Mouse (Mus musculus) limb, embryonic 10.5 days (tissue): Measurements from ENCODE around the gene Tex38. TPM values are rescaled to one million over a fixed set of nuclear protein-coding genes. Genes with fewer than 3 reads are reported as not detected.

Experiments
- DNase-seq: peaks from one replicate; pipeline ENCODE4 v3.0.0-alpha.2; 2017; ENCODE audit warnings: low spot score
- H3K27ac ChIP-seq: fragments of 300-500 bp; sonication (generic); 2 replicates; pipeline ENCODE4 v1.5.1; 2016; ENCODE audit warnings: mild to moderate bottlenecking
- H3K27me3 ChIP-seq: fragments of 300-500 bp; sonication (generic); 2 replicates; pipeline ENCODE4 v1.6.1; 2016; ENCODE audit warnings: low read depth, mild to moderate bottlenecking; ENCODE audit not compliant: poor library complexity, severe bottlenecking
- H3K36me3 ChIP-seq: fragments of 300-500 bp; sonication (generic); 2 replicates; pipeline ENCODE4 v1.6.1; 2016; ENCODE audit warnings: mild to moderate bottlenecking, moderate library complexity
- H3K4me1 ChIP-seq: fragments of 300-500 bp; sonication (generic); 2 replicates; pipeline ENCODE4 v1.6.1; 2016
- H3K4me3 ChIP-seq: fragments of 300-500 bp; sonication (generic); 2 replicates; pipeline ENCODE4 v1.5.1; 2016; ENCODE audit warnings: mild to moderate bottlenecking, moderate library complexity
- H3K9me3 ChIP-seq: fragments of 300-500 bp; sonication (generic); replicated peaks from 2 replicates; pipeline ENCODE4 v1.6.1; 2016; ENCODE audit warnings: mild to moderate bottlenecking
- WGBS: fragments of 180-500 bp; shearing (Covaris S2); methylation state at CpG from one replicate; pipeline ENCODE4 v1.1.7; 2016; 5-methylcytosine and 5-hydroxymethylcytosine counted together
- polyA plus RNA-seq: library from polyadenylated mRNA; unstranded; fragments of >200 nt; fragmentation: Nextera tagmentation; extraction: Ambion mirVana; gene quantifications from 2 replicates; pipeline ENCODE4 v1.2.1, GENCODE M21; 2016

Gene Tex38
- polyA plus RNA-seq, result 0.43 TPM in 1 of 2 replicates, not detected in the other

GRCm38 (mm10) chr4:115780918-115781317 is at the start of gene Tex38:
TSS of gene Tex38 (minus strand) at chr4:115781018.
- Histone ChIP-seq H3K27me3 (peaks cover 6% of the 10 kb centered on the region; the same call in 1 of the 2 replicates), H3K9me3 (no peaks in the 10 kb centered on the region)

GRCm38 (mm10) chr4:115830491-115830890 is 49.7 kb upstream of the Tex38 start:
- DNase-seq, result no peak
- Histone ChIP-seq H3K27ac (no peak overlapping the region), H3K4me3 (no peak overlapping the region), H3K9me3 (no peaks in the 10 kb centered on the region), H3K36me3 (peaks cover 10% of the 10 kb centered on the region), H3K4me1 (peaks cover 15% of the 10 kb centered on the region), H3K27me3 (peaks cover 24% of the 10 kb centered on the region)
- 78% methylated on average over 5 of the region's 5 CpGs for WGBS

More at GRCm38 (mm10) chr4:115780918-115781317, at the start of gene Tex38:
- DNase-seq, result no peak
- Histone ChIP-seq H3K27ac (no peak within 1 kb of the TSS), H3K4me1 (peaks cover 15% of the 10 kb centered on the region), H3K36me3 (peaks cover 18% of the 10 kb centered on the region), H3K4me3 (no peak within 1 kb of the TSS)
- WGBS, result 84% methylated on average over 3 of the region's 3 CpGs

DNA sequence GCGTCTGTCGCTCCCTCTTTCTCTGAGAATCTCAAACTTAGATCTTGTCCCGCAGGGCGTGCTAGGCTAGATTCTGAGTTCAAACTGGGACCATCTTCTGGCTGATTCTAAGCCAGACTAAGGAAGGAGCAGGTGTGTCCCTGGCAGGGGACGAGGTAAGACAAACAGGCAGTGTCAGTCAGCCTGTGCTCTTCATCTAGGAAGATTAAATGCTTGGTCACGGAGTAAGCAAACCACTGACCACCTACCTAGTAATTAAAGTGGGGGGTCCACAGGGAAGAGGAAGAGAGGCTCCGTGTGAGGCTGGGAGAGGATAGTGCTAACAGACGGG is 47.7 kb upstream of the Tex38 start:
- 5% methylated on average over 8 of the region's 8 CpGs for WGBS
- Histone ChIP-seq H3K27me3 (peaks cover 24% of the 10 kb centered on the region), H3K36me3 (peaks cover 10% of the 10 kb centered on the region), H3K4me3 (peak overlapping the region; percentile 83), H3K27ac (peak overlapping the region; percentile 86; the same call in 1 of the 2 replicates), H3K4me1 (peaks cover 23% of the 10 kb centered on the region), H3K9me3 (no peaks in the 10 kb centered on the region)
- no peak for DNase-seq

DNA sequence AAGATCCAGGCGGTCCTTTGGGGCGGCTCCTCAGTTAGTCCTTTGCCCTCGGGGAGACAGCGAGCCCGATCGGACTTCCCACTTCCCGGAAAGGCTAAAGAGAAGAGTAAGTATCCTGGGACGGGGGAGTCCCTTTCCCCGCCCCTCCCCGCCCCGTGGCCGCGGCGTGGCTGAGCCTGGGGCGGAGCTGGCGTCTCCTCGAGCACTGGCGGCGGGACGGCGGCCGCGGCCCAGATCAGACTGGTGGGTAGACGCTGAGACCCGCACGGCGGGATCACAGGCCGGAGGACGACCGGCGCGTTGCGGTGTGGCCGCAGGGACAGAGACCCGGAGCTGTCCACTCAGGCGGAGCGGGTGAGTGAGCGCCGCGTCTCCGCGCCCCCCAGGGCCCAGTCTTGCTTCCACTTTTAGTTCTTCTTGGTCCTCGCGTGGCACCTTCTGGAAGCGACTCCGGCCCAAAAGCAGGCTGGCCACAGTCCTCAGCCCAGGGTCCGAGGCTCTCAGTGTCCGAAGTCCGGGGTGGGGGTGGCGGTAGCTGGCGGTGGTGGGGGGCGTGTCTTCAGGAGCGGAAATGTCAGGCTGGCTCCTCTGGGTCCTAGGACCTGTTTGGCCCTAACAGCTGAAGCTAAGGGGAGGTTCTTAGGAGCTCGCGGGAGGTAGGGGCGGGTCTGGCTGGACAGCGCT is 47.2 kb upstream of the Tex38 start, which contains the start of gene Mob3c:
Mob3c (plus strand) TSS at position 205 of the 684 bp plus-strand sequence.
- Histone ChIP-seq H3K9me3 (no peaks in the 10 kb centered on the region), H3K4me1 (peaks cover 23% of the 10 kb centered on the region), H3K4me3 (peak within 1 kb of the TSS; percentile 83), H3K27me3 (peaks cover 24% of the 10 kb centered on the region), H3K36me3 (peaks cover 10% of the 10 kb centered on the region), H3K27ac (peak within 1 kb of the TSS; percentile 86)
- DNase-seq, result peak; percentile 83
- WGBS, result under 1% methylated on average over 55 of the region's 57 CpGs

DNA sequence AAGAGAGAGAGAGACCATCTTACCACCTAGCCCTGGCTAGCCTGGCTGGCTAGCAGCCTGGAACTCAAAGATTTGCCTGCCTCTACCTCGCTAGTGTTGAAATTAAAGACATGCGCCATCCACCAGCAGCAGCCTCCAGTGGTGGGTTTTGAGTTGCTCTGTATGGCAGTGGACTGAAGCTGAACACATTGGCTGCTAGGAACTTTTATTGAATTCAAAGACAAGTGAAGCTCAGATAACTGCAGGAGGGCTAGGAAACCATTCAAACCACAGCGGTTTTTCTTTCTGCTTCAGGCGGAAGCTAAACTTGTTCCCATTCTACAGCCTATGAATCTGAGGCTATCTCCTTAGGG is 46.7 kb upstream of the Tex38 start:
- DNase-seq, result peak; percentile 33
- H3K27ac ChIP-seq, result peak overlapping the region; percentile 86
- WGBS, result 3% methylated on average over 4 of the region's 4 CpGs

GRCm38 (mm10) chr4:115827066-115827465 is 46.2 kb upstream of the Tex38 start:
- peaks cover 23% of the 10 kb centered on the region for H3K4me1 ChIP-seq
- 72% methylated on average over 3 of the region's 3 CpGs for WGBS
- H3K36me3 ChIP-seq, result peaks cover 10% of the 10 kb centered on the region
- no peaks in the 10 kb centered on the region for H3K9me3 ChIP-seq
- no peak overlapping the region for H3K27ac ChIP-seq
- peak overlapping the region; percentile 83; the same call in 1 of the 2 replicates for H3K4me3 ChIP-seq
- H3K27me3 ChIP-seq, result peaks cover 24% of the 10 kb centered on the region
- no peak for DNase-seq

More for the DNA sequence above, 46.7 kb upstream of the Tex38 start:
- H3K4me1 ChIP-seq, result peaks cover 23% of the 10 kb centered on the region
- peaks cover 10% of the 10 kb centered on the region for H3K36me3 ChIP-seq
- H3K4me3 ChIP-seq, result peak overlapping the region; percentile 83
- H3K27me3 ChIP-seq, result peaks cover 24% of the 10 kb centered on the region
- H3K9me3 ChIP-seq, result no peaks in the 10 kb centered on the region

- Histone ChIP-seq H3K9me3 (no peaks in the 10 kb centered on the region), H3K4me3 (no peak overlapping the region), H3K27ac (no peak overlapping the region), H3K4me1 (peaks cover 23% of the 10 kb centered on the region), H3K36me3 (no peaks in the 10 kb centered on the region), H3K27me3 (peaks cover 23% of the 10 kb centered on the region)
- no peak for DNase-seq
- 89% methylated on average over 2 of the region's 2 CpGs for WGBS
Observed at GRCm38 (mm10) chr4:115825271-115825670, 44.5 kb upstream of the Tex38 start.

DNA sequence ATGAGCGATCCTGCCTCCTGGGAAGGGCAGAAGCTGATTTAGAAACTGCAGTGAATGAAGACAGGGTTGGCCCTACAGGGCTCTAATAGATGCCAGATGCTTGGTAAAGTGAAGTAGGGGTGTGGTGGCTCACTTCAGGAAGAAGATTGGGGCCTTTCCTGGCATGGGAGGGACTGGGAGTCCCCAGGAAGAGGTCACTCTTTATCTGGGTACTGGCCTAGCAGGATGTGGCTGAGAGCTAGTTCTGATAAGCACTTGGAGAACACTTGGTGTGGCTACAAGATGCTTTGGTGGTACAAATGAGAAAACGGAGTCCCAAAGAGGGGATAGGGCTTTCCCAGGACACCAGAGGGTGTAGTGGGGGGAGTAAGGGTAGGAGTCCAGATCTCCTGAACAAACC is 43.4 kb upstream of the Tex38 start:
- WGBS, result 64% methylated on average over 2 of the region's 2 CpGs
- Histone ChIP-seq H3K4me3 (no peak overlapping the region), H3K9me3 (no peaks in the 10 kb centered on the region), H3K27ac (no peak overlapping the region), H3K4me1 (peaks cover 23% of the 10 kb centered on the region), H3K36me3 (no peaks in the 10 kb centered on the region), H3K27me3 (peaks cover 12% of the 10 kb centered on the region; the same call in 1 of the 2 replicates)
- DNase-seq, result no peak

- H3K27ac ChIP-seq, result no peak overlapping the region
- no peak for DNase-seq
- H3K9me3 ChIP-seq, result no peaks in the 10 kb centered on the region
- 76% methylated on average over 3 of the region's 3 CpGs for WGBS
- H3K36me3 ChIP-seq, result no peaks in the 10 kb centered on the region
- H3K4me3 ChIP-seq, result no peak overlapping the region
- peaks cover 7% of the 10 kb centered on the region for H3K4me1 ChIP-seq
- H3K27me3 ChIP-seq, result peaks cover 6% of the 10 kb centered on the region; the same call in 1 of the 2 replicates
Observed at GRCm38 (mm10) chr4:115821928-115822327, 41.1 kb upstream of the Tex38 start.

DNA sequence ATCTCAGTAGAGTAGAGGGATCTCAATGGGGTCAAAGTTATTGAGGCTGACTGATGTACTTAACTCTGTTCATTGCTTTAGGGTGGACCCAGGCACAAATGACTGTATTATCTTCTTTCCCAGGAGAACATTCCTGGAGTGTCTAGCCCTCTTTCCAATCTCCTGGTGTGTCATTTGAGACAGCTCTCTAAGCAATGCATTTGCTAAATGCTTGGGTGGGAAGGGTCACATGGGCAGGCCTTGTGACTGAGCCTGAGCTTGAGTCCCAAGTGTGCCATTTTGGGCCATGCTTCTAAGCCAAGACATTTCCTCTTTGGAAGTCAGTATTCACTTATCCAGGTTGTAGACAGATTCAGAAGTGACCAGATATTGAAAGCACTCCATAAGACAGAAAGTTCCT is 40.6 kb upstream of the Tex38 start:
- H3K36me3 ChIP-seq, result no peaks in the 10 kb centered on the region
- no peak for DNase-seq
- H3K4me1 ChIP-seq, result peaks cover 7% of the 10 kb centered on the region
- H3K9me3 ChIP-seq, result no peaks in the 10 kb centered on the region
- H3K27ac ChIP-seq, result no peak overlapping the region
- 0 out of 2 replicates have a peak, but pooled peaks cover 1% of the 10 kb centered on the region for H3K27me3 ChIP-seq
- no peak overlapping the region for H3K4me3 ChIP-seq

GRCm38 (mm10) chr4:115820944-115821343 is 40.1 kb upstream of the Tex38 start:
- Histone ChIP-seq H3K9me3 (no peaks in the 10 kb centered on the region), H3K4me1 (peaks cover 7% of the 10 kb centered on the region), H3K4me3 (no peak overlapping the region), H3K27ac (no peak overlapping the region), H3K36me3 (no peaks in the 10 kb centered on the region), H3K27me3 (no peaks in the 10 kb centered on the region)
- 74% methylated on average over 3 of the region's 3 CpGs for WGBS
- peak; percentile 21 for DNase-seq

DNA sequence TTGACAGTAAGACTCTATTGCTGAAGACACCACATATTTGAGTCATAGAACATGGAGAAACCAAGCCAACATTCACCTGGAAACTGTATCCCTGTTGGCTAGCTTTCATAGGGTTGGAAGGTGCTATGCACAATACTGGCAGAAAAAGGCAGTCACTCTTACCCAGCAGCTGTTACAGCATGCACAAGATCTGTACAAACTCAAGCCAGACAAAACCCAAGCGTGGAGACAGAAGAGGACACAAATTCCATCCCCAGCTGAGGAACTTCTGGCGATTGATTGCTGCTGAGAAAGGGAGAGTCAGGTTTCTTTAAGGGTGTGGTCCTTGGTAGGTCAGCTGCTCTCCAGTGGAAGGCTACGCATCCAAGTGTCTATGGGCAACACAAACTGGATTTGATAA is 39.4 kb upstream of the Tex38 start:
- peak; percentile 17 for DNase-seq
- H3K4me1 ChIP-seq, result peaks cover 7% of the 10 kb centered on the region
- no peaks in the 10 kb centered on the region for H3K9me3 ChIP-seq
- 70% methylated on average over 3 of the region's 3 CpGs for WGBS
- H3K27ac ChIP-seq, result no peak overlapping the region
- no peaks in the 10 kb centered on the region for H3K27me3 ChIP-seq
- peaks cover 6% of the 10 kb centered on the region; the same call in 1 of the 2 replicates for H3K36me3 ChIP-seq
- no peak overlapping the region for H3K4me3 ChIP-seq

DNA sequence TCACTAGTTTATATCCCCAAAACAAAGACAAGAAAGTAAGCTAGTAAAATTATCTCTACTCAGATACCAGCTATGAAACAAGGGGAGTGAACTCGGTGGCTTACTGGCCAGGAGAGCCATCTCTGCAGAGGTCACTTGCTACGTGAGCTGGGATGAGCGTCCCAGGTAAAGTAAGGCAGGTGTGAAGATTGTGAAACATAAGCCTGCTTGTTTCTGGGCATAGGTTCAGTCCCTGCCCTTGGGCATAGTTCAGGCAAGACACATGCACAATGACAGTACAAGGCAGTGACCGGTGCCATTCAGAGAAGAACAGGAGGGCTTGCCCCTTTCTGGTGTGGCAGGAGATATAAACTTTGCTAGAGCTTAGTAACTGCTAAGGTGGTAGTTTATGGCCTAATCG is 34.8 kb upstream of the Tex38 start:
- 94% methylated on average over 5 of the region's 5 CpGs for WGBS
- no peak for DNase-seq

More for the DNA sequence above, 34.8 kb upstream of the Tex38 start:
- no peak overlapping the region for H3K27ac ChIP-seq
- H3K4me3 ChIP-seq, result no peak overlapping the region
- no peaks in the 10 kb centered on the region for H3K9me3 ChIP-seq
- H3K4me1 ChIP-seq, result no peaks in the 10 kb centered on the region
- H3K27me3 ChIP-seq, result no peaks in the 10 kb centered on the region
- peaks cover 40% of the 10 kb centered on the region for H3K36me3 ChIP-seq
